Mouse (Mus musculus): ENCODE data around the gene Pi16.

DNA sequence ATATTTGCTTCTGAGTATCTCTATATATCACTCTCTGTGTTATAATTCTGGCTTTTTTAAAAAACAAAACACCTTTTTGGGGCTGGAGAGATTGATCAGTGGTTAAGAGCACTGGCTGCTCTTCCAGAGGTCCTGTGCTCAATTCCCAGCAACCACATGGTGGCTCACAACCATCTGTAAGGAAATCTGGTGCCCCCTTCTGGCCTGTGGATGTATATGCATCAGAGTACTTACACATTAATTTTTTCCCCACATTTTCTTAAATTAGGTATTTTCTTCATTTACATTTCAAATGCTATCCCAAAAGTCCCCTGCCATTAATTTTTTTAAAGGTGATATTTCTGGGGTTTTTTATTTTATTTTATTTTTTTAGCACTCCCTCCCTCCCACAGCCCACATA is 4.2 kb upstream of the Pi16 start:
- TF ChIP-seq CTCF (IDR thresholded peaks at IDR 0.05; ENCODE audit: insufficient read depth, low read depth, low read length) (no peak), POLR2A (IDR thresholded peaks at IDR 0.05; ENCODE audit: insufficient read depth, low read depth, low read length) (no peak)
